Mouse (Mus musculus) heart, postnatal 10 days (tissue): ENCODE results near the gene Cd3d. TPM values are rescaled to one million over a fixed set of nuclear protein-coding genes. Genes with fewer than 3 reads are reported as not detected.

Experiments
- DNase-seq, 2 experiments: peaks; one replicate each; pipeline ENCODE4 v3.0.0; 2021
- intact Hi-C: fragments of 180-260 bp; cut with DNase I; formaldehyde crosslinking; loops from one replicate; pipeline ENCODE4 v1.15.1; 2025
- total RNA-seq, 2 experiments: library from RNA; stranded (reverse); gene quantifications; 2 replicates each; pipeline ENCODE4 v1.2.3; 2021

Cd3d gene
- total RNA-seq, 2 experiments from 2014 or later, result 0.77 to 1.5 TPM

- intact Hi-C loops, result no loop called here
- DNase-seq, result no peak
Measured at GRCm38 (mm10) chr9:45032261-45032660, 50.7 kb downstream of the Cd3d start.

GRCm38 (mm10) chr9:45034526-45034925 is 52.9 kb downstream of the Cd3d start:
- no peak for DNase-seq
- intact Hi-C loops, result no loop called here

Other genes starting within 250 kb of the Cd3d start
- 100 to 1,000 TPM; 127 to 130 TPM for gene Phldb1, start 246.6 kb upstream of the Cd3d start, total RNA-seq
- 100 to 1,000 TPM; 103 to 114 TPM for gene Arcn1, start 213.9 kb upstream of the Cd3d start, total RNA-seq
- 10 to 100 TPM; 42.6 to 50.5 TPM for gene Ift46, start 213.9 kb upstream of the Cd3d start, total RNA-seq
- gene Tmem25, start 182.5 kb upstream of the Cd3d start, total RNA-seq, result 1 to 10 TPM; 6.7 to 7.4 TPM
- 1 to 10 TPM; 1.1 to 1.5 TPM for gene Ttc36, start 178.7 kb upstream of the Cd3d start, total RNA-seq
- 10 to 100 TPM; 25.0 to 30.3 TPM for gene Kmt2a, start 100.5 kb upstream of the Cd3d start, total RNA-seq
- gene Atp5l, start 61.0 kb upstream of the Cd3d start, total RNA-seq, result 1,000 to 10,000 TPM; 1,370 to 1,379 TPM
- 10 to 100 TPM; 41.1 to 45.1 TPM for gene Ube4a, start 16.2 kb upstream of the Cd3d start, total RNA-seq
- gene Cd3g, start 1.4 kb upstream of the Cd3d start, total RNA-seq, result 1 to 10 TPM; 1.2 to 1.3 TPM
- gene Cd3e, start 27.8 kb downstream of the Cd3d start, total RNA-seq, result 1 to 10 TPM; 2.0 to 2.4 TPM
- 1 to 10 TPM; 1.6 to 2.2 TPM for gene Mpzl2, start 58.0 kb downstream of the Cd3d start, total RNA-seq
- 1 to 10 TPM in 1 of 2 experiments, under 1 TPM in 1; 0.82 to 2.1 TPM for gene Mpzl3, start 73.4 kb downstream of the Cd3d start, total RNA-seq
- under 1 TPM; 0.19 to 0.30 TPM for gene Jaml, start 97.4 kb downstream of the Cd3d start, total RNA-seq
- 1 to 10 TPM in 1 of 2 experiments, under 1 TPM in 1; 0.79 to 1.1 TPM for gene Scn2b, start 136.0 kb downstream of the Cd3d start, total RNA-seq
- gene Scn4b, start 156.6 kb downstream of the Cd3d start, total RNA-seq, result under 1 TPM; 0.20 to 0.22 TPM
- not detected for gene BC049352, start 200.2 kb downstream of the Cd3d start, total RNA-seq
- gene Tmprss4, start 222.3 kb downstream of the Cd3d start, total RNA-seq, result not detected